Mouse (Mus musculus): ENCODE results near the gene Hes3. TPM values are rescaled to one million over a fixed set of nuclear protein-coding genes. Genes with fewer than 3 reads are reported as not detected.
A peak's percentile ranks its signal among the peaks of the same experiment; 100 is the strongest.

The Hes3 gene
- polyA plus RNA-seq, 1 experiment from 2014 or later = 1.2 TPM

- Histone ChIP-seq H3K4me3 (no peak overlapping the region), H3K27me3 (peaks cover 8% of the 10 kb centered on the region), H3K4me1 (peaks cover 12% of the 10 kb centered on the region), H3K9ac (no peak overlapping the region), H3K27ac (no peak overlapping the region), H3K4me2 (replicated peaks) (no peak overlapping the region), H3K9me3 (replicated peaks) (no peaks in the 10 kb centered on the region), H3K36me3 (peaks cover 57% of the 10 kb centered on the region)
- 92% methylated on average over 10 of the region's 10 CpGs for WGBS
- ATAC-seq (ENCODE audit: low FRiP score) = no peak
Measured at GRCm38 (mm10) chr4:152303172-152303571, 11.7 kb upstream of the Hes3 start.

GRCm38 (mm10) chr4:152302012-152302411 is 10.6 kb upstream of the Hes3 start:
- Histone ChIP-seq H3K9me3 (replicated peaks) (no peaks in the 10 kb centered on the region), H3K36me3 (peaks cover 53% of the 10 kb centered on the region), H3K4me1 (peaks cover 18% of the 10 kb centered on the region), H3K4me3 (no peak overlapping the region), H3K27me3 (peaks cover 10% of the 10 kb centered on the region), H3K9ac (0 out of 2 replicates have a peak overlapping the region, but pooled peaks have one; percentile 14), H3K27ac (no peak overlapping the region), H3K4me2 (replicated peaks) (no peak overlapping the region)
- ATAC-seq (ENCODE audit: low FRiP score) = no peak
- WGBS = 67% methylated on average over 11 of the region's 11 CpGs

- H3K4me1 ChIP-seq = peaks cover 18% of the 10 kb centered on the region
- ATAC-seq (ENCODE audit: low FRiP score) = no peak
- no peak overlapping the region for H3K27ac ChIP-seq
- H3K36me3 ChIP-seq = peaks cover 51% of the 10 kb centered on the region
- H3K4me3 ChIP-seq = no peak overlapping the region
- WGBS = 96% methylated on average over 8 of the region's 8 CpGs
- H3K9ac ChIP-seq = no peak overlapping the region
- peaks cover 19% of the 10 kb centered on the region for H3K27me3 ChIP-seq
- no peak overlapping the region for H3K4me2 ChIP-seq (replicated peaks)
- H3K9me3 ChIP-seq (replicated peaks) = no peaks in the 10 kb centered on the region
Measured at GRCm38 (mm10) chr4:152300375-152300774, 8.9 kb upstream of the Hes3 start.

- Histone ChIP-seq H3K27me3 (peaks cover 35% of the 10 kb centered on the region), H3K4me2 (replicated peaks) (peak overlapping the region; percentile 97; the same call in 1 of the 2 replicates), H3K4me1 (peaks cover 23% of the 10 kb centered on the region), H3K9ac (peak overlapping the region; percentile 29; the same call in 1 of the 2 replicates), H3K27ac (no peak overlapping the region), H3K36me3 (peaks cover 37% of the 10 kb centered on the region), H3K9me3 (replicated peaks) (no peaks in the 10 kb centered on the region), H3K4me3 (no peak overlapping the region)
- 85% methylated on average over 14 of the region's 14 CpGs for WGBS
- ATAC-seq (ENCODE audit: low FRiP score) = no peak
Measured at GRCm38 (mm10) chr4:152298836-152299235, 7.4 kb upstream of the Hes3 start.

- 1% methylated on average over 119 of the region's 119 CpGs for WGBS
- Histone ChIP-seq H3K27me3 (peaks cover 52% of the 10 kb centered on the region), H3K9me3 (replicated peaks) (no peaks in the 10 kb centered on the region)
Measured at GRCm38 (mm10) chr4:152296874-152297861, 5.7 kb upstream of the Hes3 start, which contains the start of gene Icmt. Gene Icmt, plus strand, starts transcription at chr4:152297227.

GRCm38 (mm10) chr4:152296371-152296770 is 4.9 kb upstream of the Hes3 start:
- ATAC-seq (ENCODE audit: low FRiP score) = no peak

More at GRCm38 (mm10) chr4:152296874-152297861, 5.7 kb upstream of the Hes3 start, which contains the start of gene Icmt:
- H3K9ac ChIP-seq = peak within 1 kb of the TSS; percentile 99
- H3K36me3 ChIP-seq = peaks cover 22% of the 10 kb centered on the region
- H3K27ac ChIP-seq = peak within 1 kb of the TSS; percentile 83
- H3K4me1 ChIP-seq = peaks cover 39% of the 10 kb centered on the region
- H3K4me2 ChIP-seq (replicated peaks) = peak within 1 kb of the TSS; percentile 97
- H3K4me3 ChIP-seq = peak within 1 kb of the TSS; percentile 84
- peak; percentile 94 for ATAC-seq (ENCODE audit: low FRiP score)

GRCm38 (mm10) chr4:152295916-152296315 is 4.5 kb upstream of the Hes3 start:
- H3K27me3 ChIP-seq = peaks cover 64% of the 10 kb centered on the region
- H3K4me3 ChIP-seq = no peak overlapping the region
- ATAC-seq (ENCODE audit: low FRiP score) = no peak
- no peak overlapping the region for H3K27ac ChIP-seq
- peaks cover 49% of the 10 kb centered on the region for H3K4me1 ChIP-seq
- H3K9ac ChIP-seq = no peak overlapping the region
- 65% methylated on average over 4 of the region's 4 CpGs for WGBS
- no peak overlapping the region for H3K4me2 ChIP-seq (replicated peaks)
- H3K9me3 ChIP-seq (replicated peaks) = no peaks in the 10 kb centered on the region
- H3K36me3 ChIP-seq = peaks cover 15% of the 10 kb centered on the region

More at GRCm38 (mm10) chr4:152296371-152296770, 4.9 kb upstream of the Hes3 start:
- Histone ChIP-seq H3K9ac (peak overlapping the region; percentile 48), H3K27me3 (peaks cover 60% of the 10 kb centered on the region), H3K4me2 (replicated peaks) (peak overlapping the region; percentile 97), H3K36me3 (peaks cover 19% of the 10 kb centered on the region), H3K4me3 (peak overlapping the region; percentile 84), H3K9me3 (replicated peaks) (no peaks in the 10 kb centered on the region), H3K4me1 (peaks cover 44% of the 10 kb centered on the region), H3K27ac (peak overlapping the region; percentile 25; the same call in 1 of the 2 replicates)
- WGBS = 21% methylated on average over 8 of the region's 8 CpGs

- 49% methylated on average over 10 of the region's 10 CpGs for WGBS
- Histone ChIP-seq H3K4me2 (replicated peaks) (no peak overlapping the region), H3K4me1 (peaks cover 62% of the 10 kb centered on the region), H3K27ac (no peak overlapping the region), H3K36me3 (no peaks in the 10 kb centered on the region), H3K27me3 (peaks cover 78% of the 10 kb centered on the region), H3K9me3 (replicated peaks) (no peaks in the 10 kb centered on the region), H3K9ac (no peak overlapping the region), H3K4me3 (no peak overlapping the region)
- ATAC-seq (ENCODE audit: low FRiP score) = no peak
Measured at GRCm38 (mm10) chr4:152294188-152294929, 2.9 kb upstream of the Hes3 start.

GRCm38 (mm10) chr4:152292102-152292765 is 772 bp upstream of the Hes3 start:
- no peak overlapping the region for H3K4me3 ChIP-seq
- no peaks in the 10 kb centered on the region for H3K36me3 ChIP-seq
- WGBS = 15% methylated on average over 12 of the region's 12 CpGs
- no peaks in the 10 kb centered on the region for H3K9me3 ChIP-seq (replicated peaks)
- peaks cover 87% of the 10 kb centered on the region for H3K27me3 ChIP-seq
- H3K4me1 ChIP-seq = peaks cover 61% of the 10 kb centered on the region
- no peak overlapping the region for H3K4me2 ChIP-seq (replicated peaks)
- H3K27ac ChIP-seq = no peak overlapping the region
- no peak overlapping the region for H3K9ac ChIP-seq
- no peak for ATAC-seq (ENCODE audit: low FRiP score)

- Histone ChIP-seq H3K4me2 (replicated peaks) (peak overlapping the region; percentile 54), H3K9me3 (replicated peaks) (no peaks in the 10 kb centered on the region), H3K4me3 (peak overlapping the region; percentile 28; the same call in 1 of the 2 replicates), H3K9ac (0 out of 2 replicates have a peak overlapping the region, but pooled peaks have one; percentile 15), H3K36me3 (no peaks in the 10 kb centered on the region), H3K27me3 (peaks cover 96% of the 10 kb centered on the region), H3K4me1 (peaks cover 71% of the 10 kb centered on the region), H3K27ac (0 out of 2 replicates have a peak overlapping the region, but pooled peaks have one; percentile 9)
- WGBS = 5% methylated on average over 11 of the region's 11 CpGs
- ATAC-seq (ENCODE audit: low FRiP score) = no peak
Measured at GRCm38 (mm10) chr4:152290991-152291390, 471 bp downstream of the Hes3 start.

GRCm38 (mm10) chr4:152290385-152290784 is 1.1 kb downstream of the Hes3 start:
- Histone ChIP-seq H3K4me1 (peaks cover 72% of the 10 kb centered on the region), H3K4me2 (replicated peaks) (peak overlapping the region; percentile 54), H3K27ac (no peak overlapping the region), H3K9me3 (replicated peaks) (no peaks in the 10 kb centered on the region), H3K4me3 (peak overlapping the region; percentile 28), H3K9ac (peak overlapping the region; percentile 51; the same call in 1 of the 2 replicates), H3K36me3 (no peaks in the 10 kb centered on the region), H3K27me3 (peaks cover 96% of the 10 kb centered on the region)
- 1% methylated on average over 38 of the region's 39 CpGs for WGBS
- ATAC-seq (ENCODE audit: low FRiP score) = peak; percentile 55
